Mouse (Mus musculus): ENCODE measurements around the gene Pgs1. TPM values are rescaled to one million over a fixed set of nuclear protein-coding genes. Genes with fewer than 3 reads are reported as not detected.
A peak's percentile ranks its signal among the peaks of the same experiment; 100 is the strongest.

The Pgs1 gene
- total and polyA plus RNA-seq, 3 experiments: 38.1 to 60.5 (median 50.8) TPM

GRCm38 (mm10) chr11:118007460-118008143 is 21.5 kb downstream of the Pgs1 start (continued):
- TF ChIP-seq CHD2 (IDR thresholded peaks at IDR 0.05; ENCODE audit: low read length) (no peak), E2F4 (IDR thresholded peaks at IDR 0.05; ENCODE audit: insufficient replicate concordance, low read depth, low read length) (no peak), IRF4 (IDR thresholded peaks at IDR 0.05; ENCODE audit: low read depth, low read length) (peak; percentile 16; the same call in 1 of the 2 replicates)

GRCm38 (mm10) chr11:118008144-118008805 is 22.2 kb downstream of the Pgs1 start:
- no peaks in the 10 kb centered on the region for H3K9me3 ChIP-seq (replicated peaks; ENCODE audit: low read length)
- TF ChIP-seq BHLHE40 (IDR thresholded peaks at IDR 0.05; ENCODE audit: low read depth, low read length) (no peak), NRF1 (IDR thresholded peaks at IDR 0.05; ENCODE audit: low read depth, low read length) (no peak), TCF12 (IDR thresholded peaks at IDR 0.05; ENCODE audit: low read depth, low read length) (no peak), MYC (IDR thresholded peaks at IDR 0.05; ENCODE audit: low read depth, low read length) (no peak), ELF1 (IDR thresholded peaks at IDR 0.05; ENCODE audit: low read depth, low read length) (0 out of 2 replicates have a peak, but pooled peaks have one; percentile 13), MEF2A (IDR thresholded peaks at IDR 0.05; ENCODE audit: borderline replicate concordance, low read depth, low read length) (peak; percentile 85), CHD1 (IDR thresholded peaks at IDR 0.05; ENCODE audit: low read depth, low read length) (no peak), HCFC1 (IDR thresholded peaks at IDR 0.05; ENCODE audit: low read depth, low read length) (no peak), NELFE (IDR thresholded peaks at IDR 0.05; ENCODE audit: low read depth, low read length) (no peak), MAZ (IDR thresholded peaks at IDR 0.05; ENCODE audit: low read depth, low read length) (no peak), ZMIZ1 (IDR thresholded peaks at IDR 0.05; ENCODE audit: low read depth, low read length) (no peak), JUN (IDR thresholded peaks at IDR 0.05; ENCODE audit: insufficient read depth, low read depth, low read length) (no peak), ZNF384 (IDR thresholded peaks at IDR 0.05; ENCODE audit: low read depth, low read length) (no peak), USF1 (IDR thresholded peaks at IDR 0.05; ENCODE audit: low read depth, low read length) (no peak)
- no peak overlapping the region for H3K4me2 ChIP-seq (ENCODE audit: insufficient read depth, low read depth, poor library complexity, severe bottlenecking)
- 0 out of 2 replicates have a peak overlapping the region, but pooled peaks have one; percentile 5 for H3K27ac ChIP-seq (ENCODE audit: insufficient read depth, low read depth)
- peaks cover 81 to 97% of the 10 kb centered on the region in 2 experiments for H3K36me3 ChIP-seq (replicated peaks in 1 of 2; ENCODE audit: control insufficient read depth in 1 of 2, insufficient read depth in 1 of 2, low read length in 1 of 2)
- H3K9ac ChIP-seq (ENCODE audit: insufficient read depth, low read depth): no peak overlapping the region
- H3K27me3 ChIP-seq (replicated peaks): no peaks in the 10 kb centered on the region
- H3K79me2 ChIP-seq (replicated peaks; ENCODE audit: control insufficient read depth, extremely low read depth, insufficient read depth, poor library complexity, severe bottlenecking): peaks cover 29% of the 10 kb centered on the region
- H3K4me3 ChIP-seq (replicated peaks in 1 of 3; ENCODE audit: low read depth in 2 of 3, low read length in 2 of 3, poor library complexity in 1 of 3): no peak overlapping the region
- in situ Hi-C loops (cut with MboI; ENCODE audit: low pct_ligation_motif_present, low pct_unique_long_range_greater_than_20kb, low sequenced_read_pairs) (no loop called here), dilution Hi-C loops (cut with MboI; ENCODE audit: extremely low pct_ligation_motif_present, extremely low pct_unique_long_range_greater_than_20kb, low sequenced_read_pairs) (no loop called here)
- H3K4me1 ChIP-seq (ENCODE audit: control insufficient read depth in 1 of 2, insufficient read depth in 2 of 2): peaks cover 15 to 45% of the 10 kb centered on the region in 2 experiments
- DNase-seq (ENCODE audit: extremely low read depth): no peak
